Mouse (Mus musculus) liver (tissue): ENCODE measurements at regions not wholly inside any gene's neighbourhood (a gene's known extent, or its start where the extent isn't known, plus 50 kb on each side); places are given as distances from the start of the nearest gene placed in this dataset.
A peak's percentile ranks its signal among the peaks of the same experiment; 100 is the strongest.
"Not testable (repeated sequence)": the region's sequence is repeated elsewhere in the genome, so short reads cannot be mapped to it uniquely, and the experiment has no call there.

ENCODE experiments used
- DNase-seq: peaks from one replicate; pipeline ENCODE4 v3.0.0-alpha.2; 2020; ENCODE audit warnings: mixed read lengths

DNA sequence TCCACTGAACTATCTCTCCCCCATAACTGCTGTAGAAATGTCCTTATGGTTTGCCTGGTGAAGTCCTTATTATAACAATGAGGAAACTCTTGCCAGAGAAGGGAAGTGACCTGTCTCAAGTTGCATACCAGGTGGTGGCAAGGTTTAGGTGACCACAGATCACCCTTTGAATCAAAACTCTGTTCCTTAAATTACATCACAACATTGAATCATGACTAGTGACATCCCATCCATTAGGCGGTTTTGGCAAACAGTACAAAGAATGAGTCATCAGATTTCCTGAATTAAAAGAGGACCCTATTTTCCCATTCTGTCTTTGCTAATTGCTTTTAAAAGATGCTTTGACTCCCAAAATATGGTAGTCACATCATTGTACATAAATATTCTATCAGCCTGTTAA, 168.5 kb upstream of the Pgr start:
- no peak for DNase-seq

DNA sequence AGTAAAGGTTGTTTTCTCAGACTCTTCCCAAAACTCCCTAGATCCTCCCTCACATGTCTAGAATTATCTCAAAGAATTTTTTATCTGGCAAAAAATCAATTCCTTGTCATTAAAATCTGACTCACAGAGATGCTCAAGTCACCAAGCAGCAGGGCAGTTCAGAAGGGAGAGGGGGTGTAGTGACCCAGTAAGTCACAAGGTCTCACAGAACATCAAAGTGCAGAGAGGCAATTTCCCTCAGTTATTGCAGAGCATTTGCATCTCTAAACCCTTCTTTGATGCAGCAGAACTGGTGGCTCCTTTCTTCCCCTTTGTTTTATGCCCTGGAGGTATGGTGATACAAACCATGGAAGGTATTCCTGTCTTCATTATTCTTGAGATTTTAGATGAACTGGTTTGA, 166.1 kb upstream of the Pgr start:
- no peak for DNase-seq

GRCm38 (mm10) chr9:8740190-8740589, 159.4 kb upstream of the Pgr start:
- DNase-seq = no peak

DNA sequence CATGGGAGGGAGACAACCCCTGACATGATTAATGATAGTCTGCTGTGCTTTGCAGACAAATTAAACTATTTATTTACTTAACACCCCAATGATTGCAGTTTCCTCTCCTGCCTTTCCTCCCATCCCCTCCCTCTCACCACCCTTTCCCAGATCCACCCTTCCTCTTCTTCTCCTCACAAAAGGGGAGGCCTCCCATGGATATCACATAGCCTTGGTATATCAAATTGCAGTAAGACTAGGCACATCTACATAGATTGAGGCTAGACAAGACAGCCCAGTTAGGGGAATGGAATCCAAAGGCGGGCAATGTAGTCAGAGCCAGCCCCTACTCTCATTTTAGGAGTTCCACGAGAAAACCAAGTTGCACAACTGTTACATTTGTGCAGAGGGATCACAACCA, 149.8 kb upstream of the Pgr start:
- no peak for DNase-seq

GRCm38 (mm10) chr9:8760876-8761275, 138.8 kb upstream of the Pgr start:
- DNase-seq = no peak

GRCm38 (mm10) chr9:8769398-8769797, 130.2 kb upstream of the Pgr start:
- not testable (repeated sequence) for DNase-seq

- no peak for DNase-seq
Observed at GRCm38 (mm10) chr9:8769996-8770395, 129.6 kb upstream of the Pgr start.

DNA sequence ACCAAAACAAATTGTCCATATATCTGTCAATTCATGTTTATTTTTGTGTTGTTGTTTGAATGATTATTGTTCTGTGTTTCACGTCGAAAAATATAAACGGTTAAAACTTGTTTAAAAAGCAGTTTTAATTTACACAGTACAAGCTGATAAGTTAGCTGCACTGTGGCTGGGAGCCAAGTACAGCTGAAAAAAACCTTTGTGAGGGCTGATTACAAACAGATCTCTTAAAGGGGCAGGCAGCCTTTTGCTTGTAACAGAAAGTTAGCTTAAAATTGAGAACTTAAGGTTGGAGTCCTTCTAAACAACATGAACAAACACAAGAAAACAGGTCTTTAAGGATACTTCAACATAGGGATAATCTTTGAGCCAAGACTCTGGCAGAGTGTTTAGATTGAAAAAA, 118.3 kb upstream of the Pgr start:
- not testable (repeated sequence) for DNase-seq

- DNase-seq = no peak
Observed at GRCm38 (mm10) chr9:8814236-8814635, 85.4 kb upstream of the Pgr start.

DNA sequence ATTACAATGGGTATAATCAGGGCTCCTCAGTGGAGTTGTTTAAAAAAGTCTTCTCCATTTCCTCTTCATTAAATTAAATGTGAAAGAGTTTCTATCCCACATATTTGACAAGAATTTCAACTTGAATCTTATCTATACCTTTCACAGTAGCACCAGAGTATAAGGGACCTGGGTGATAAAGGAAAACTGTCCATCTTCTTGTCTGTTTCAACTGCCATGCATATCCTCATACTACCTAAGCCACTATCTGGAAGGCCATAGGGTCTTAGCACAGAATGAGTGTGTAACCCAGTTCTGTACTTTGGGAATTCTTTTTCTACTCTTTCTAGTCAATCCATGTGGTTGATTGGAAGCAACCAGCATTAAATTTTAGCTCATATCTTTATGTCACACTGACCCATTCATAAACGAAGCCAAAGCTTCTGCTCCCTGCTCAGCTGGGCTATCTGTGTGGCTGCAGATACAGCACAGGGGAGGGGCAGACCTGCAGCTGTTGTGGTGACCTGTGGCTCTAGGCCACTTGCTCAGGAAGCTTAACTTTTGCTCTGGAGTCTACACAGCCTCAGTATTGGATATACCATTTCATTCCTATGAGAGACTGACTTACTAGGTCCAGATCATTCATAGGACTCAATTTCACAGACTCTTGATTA, 75.8 kb upstream of the Pgr start:
- DNase-seq = peak; percentile 2

DNA sequence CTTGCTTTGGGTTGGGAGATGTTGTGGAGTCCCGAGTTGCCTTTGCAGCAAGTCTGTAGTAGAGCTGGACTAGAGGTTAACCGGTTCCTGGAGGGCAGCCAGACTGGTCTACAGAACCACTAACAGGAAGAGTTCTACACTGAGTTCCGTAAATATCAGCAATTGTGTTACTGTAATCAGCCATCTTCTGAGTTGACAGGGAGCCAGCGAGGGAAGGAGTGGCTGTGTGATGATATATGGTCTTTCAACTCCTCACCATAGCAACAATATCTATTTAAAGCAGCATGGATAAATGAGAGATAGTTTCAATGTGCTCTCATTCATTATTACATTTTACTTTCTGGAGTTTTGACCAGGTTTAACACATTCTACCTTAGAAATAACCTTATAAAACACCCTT, 67.5 kb upstream of the Pgr start:
- no peak for DNase-seq

DNA sequence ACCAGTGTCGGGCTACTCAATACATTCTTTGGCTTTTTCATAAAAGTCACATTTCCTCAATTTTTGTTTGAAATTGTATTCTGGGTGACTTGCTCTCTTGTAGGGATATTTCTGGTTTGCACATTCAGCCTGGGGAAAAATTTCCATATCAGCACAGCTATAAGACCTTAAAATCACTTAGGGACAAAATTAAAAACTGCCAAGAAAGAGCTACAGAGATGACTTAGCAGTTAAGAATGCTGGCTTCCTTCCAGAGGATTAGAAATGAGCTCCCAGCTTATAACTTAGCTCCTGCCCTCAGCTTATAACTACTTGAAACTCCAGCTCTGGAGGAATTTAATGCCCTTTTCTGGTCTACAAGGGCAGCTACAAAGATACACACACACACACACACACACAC, 62.6 kb upstream of the Pgr start:
- no peak for DNase-seq

- no peak for DNase-seq
Observed at GRCm38 (mm10) chr9:8838356-8838755, 61.3 kb upstream of the Pgr start.

DNA sequence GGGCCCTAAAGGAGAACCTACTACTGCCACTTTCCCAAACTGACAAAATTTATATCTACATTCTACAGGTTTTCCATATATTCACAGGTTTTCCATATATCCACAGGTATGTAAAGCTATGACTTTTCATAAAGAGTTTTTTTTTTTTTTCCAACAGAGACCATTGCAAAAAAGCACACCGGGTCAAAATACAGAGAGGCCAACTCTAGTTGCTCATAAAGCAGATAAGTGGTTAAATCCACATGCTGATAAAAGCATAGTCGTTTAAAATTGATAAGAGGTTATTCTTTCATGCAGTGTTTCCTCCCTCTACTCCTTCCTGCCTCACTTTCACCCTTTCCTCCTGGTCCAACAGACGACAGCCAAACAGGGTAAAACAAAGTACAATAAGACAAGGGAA, 60.7 kb upstream of the Pgr start:
- no peak for DNase-seq
